Mouse (Mus musculus) thymus, adult 2 months (tissue): ENCODE data around the gene Hoxc4.

Experiments
- CTCF ChIP-seq: fragments of 200-500 bp; IDR thresholded peaks from 2 replicates; pipeline ENCODE4 v1.5.1; 2012; ENCODE audit warnings: mild to moderate bottlenecking, control low read depth, low read length, moderate library complexity, borderline replicate concordance; ENCODE audit not compliant: control insufficient read depth, poor library complexity, insufficient read depth; ENCODE audit errors: extremely low read depth
- POLR2A ChIP-seq: fragments of 200-500 bp; IDR thresholded peaks from 2 replicates; pipeline ENCODE4 v1.6.1; 2012; ENCODE audit warnings: mild to moderate bottlenecking, low read length, control low read depth, moderate library complexity; ENCODE audit not compliant: control insufficient read depth, poor library complexity, insufficient read depth; ENCODE audit errors: extremely low read depth

- TF ChIP-seq CTCF (no peak), POLR2A (no peak)
Observed at GRCm38 (mm10) chr15:102976631-102977422, 41.9 kb upstream of the Hoxc4 start.
